Mouse (Mus musculus): ENCODE data around the gene Ugt1a7c.
"Not testable (repeated sequence)": the region's sequence is repeated elsewhere in the genome, so short reads cannot be mapped to it uniquely, and the experiment has no call there.

Ugt1a7c gene

DNA sequence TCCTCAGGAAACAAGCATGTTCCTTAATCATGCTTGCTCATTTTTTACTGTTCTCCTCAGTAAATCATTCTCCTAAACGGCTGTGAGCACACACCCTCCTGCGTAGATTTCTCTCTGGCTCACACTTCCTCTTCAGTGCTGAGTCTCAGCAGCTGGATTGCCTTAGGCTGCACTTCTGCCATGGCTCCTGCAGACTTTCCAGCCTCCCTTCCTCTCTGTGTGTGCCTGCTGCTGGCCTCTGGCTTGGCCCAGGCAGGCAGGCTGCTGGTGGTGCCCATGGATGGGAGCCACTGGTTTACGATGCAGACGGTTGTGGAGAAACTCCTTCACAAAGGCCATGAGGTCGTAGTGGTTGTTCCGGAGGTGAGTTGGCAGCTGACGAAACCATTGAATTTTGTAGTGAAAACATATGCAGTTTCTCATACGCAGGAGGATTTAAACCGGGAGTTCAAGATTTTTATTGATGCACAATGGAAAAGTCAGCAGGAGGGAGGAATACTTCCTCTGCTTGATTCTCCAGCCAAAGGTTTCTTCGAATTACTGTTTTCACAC lies at the start of gene Ugt1a7c:
Ugt1a7c (plus strand) TSS at position 122 of the 552 bp plus-strand sequence.
- no peak for DNase-seq

DNA sequence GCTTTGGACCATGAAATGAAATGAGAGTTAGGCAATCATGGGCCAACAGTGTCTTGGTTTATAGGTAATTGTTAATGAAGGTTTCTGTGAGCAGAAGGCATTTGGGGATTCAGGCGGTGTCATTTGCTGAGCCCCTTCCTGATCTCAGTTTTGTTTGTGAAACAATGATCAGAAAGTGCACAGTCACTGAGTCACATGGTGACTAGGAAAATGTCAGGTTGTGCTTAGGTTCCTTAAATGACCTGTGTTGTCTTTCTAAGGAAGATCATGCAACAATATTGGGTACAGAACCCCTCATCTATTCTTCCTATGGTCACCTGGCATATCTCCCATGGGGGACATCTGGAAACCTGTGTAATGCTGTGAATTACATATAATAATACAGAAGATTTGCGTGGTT lies 47.5 kb upstream of the Ugt1a7c start:
- DNase-seq = not testable (repeated sequence)

DNA sequence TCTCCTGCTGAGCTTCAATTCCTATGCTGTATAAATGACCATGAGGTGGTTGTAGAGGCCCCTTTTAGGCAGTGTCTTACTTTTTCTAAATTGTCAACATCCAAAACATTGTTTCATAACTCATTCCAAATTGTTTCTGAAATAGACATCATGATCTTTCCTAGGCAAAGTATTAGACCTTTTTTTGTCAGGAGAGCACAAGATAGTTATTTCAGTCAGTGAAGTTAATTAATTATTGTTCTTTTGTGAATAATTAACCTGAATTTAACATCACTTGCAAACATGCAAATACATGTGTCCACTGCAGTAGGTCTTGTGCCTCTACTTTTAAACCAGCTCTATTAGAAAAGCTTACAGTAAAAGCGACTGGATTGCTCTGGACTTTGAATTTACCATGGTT lies 39.8 kb upstream of the Ugt1a7c start, which contains the start of gene Ugt1a10:
Ugt1a10 (plus strand) TSS at position 301 of the 400 bp plus-strand sequence.
- DNase-seq = no peak

DNA sequence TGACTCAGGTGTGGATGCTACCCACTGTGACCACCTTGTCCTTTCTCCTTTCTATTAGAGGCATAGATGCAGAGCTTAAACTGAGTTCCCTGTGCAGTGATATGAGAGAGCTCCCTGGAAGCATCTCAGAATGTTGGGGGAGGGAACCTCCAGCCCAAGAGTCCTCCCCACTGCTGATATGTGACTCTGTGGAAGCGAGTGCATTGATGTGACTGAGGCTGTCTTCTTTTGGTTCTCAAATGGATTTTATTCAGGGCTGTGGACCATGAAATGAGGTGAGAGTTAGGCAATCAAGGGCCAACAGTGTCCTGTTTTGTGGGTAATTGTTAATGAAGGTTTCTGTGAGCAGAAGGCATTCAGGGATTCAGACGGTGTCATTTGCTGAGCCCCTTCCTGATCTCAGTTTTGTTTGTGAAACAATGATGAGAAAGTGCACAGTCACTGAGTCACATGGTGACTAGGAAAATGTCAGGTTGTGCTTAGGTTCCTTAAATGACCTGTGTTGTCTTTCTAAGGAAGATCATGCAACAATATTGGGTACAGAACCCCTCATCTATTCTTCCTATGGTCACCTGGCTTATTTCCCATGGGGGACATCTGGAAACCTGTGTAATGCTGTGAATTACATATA lies 28.3 kb upstream of the Ugt1a7c start:
- not testable (repeated sequence) for DNase-seq

- no peak for DNase-seq
Observed at GRCm38 (mm10) chr1:88070495-88070894, 24.4 kb upstream of the Ugt1a7c start, which contains the start of gene Ugt1a9. Ugt1a9 (plus strand) TSS chr1:88070800.

- no peak for DNase-seq
Observed at GRCm38 (mm10) chr1:88070902-88071301, 24.0 kb upstream of the Ugt1a7c start.

DNA sequence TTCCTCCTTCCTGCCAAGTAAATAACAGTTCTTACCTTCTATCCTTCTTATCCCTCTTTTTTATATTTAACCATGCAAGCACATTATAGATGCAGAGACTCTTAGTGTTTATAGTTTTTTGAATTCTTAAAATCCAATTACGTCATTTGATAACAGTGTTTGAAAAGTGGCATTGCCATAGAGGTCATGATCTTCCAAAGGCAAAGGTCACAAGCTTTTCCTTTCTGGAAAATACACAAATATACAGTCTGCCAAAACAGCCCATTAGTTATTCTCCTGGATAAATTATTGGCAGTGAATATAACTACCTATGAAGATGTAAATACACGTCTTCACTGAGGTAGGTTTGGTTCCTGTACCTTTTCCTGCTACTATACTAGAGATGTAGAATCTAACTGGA lies 20.4 kb upstream of the Ugt1a7c start:
- DNase-seq = no peak

GRCm38 (mm10) chr1:88077128-88077527 lies 17.7 kb upstream of the Ugt1a7c start:
- DNase-seq = no peak

GRCm38 (mm10) chr1:88081670-88082069 lies 13.2 kb upstream of the Ugt1a7c start:
- no peak for DNase-seq

- DNase-seq = no peak
Observed at GRCm38 (mm10) chr1:88086125-88086524, 8.7 kb upstream of the Ugt1a7c start.

- no peak for DNase-seq
Observed at GRCm38 (mm10) chr1:88087513-88087912, 7.3 kb upstream of the Ugt1a7c start, which contains the start of gene Ugt1a8. Ugt1a8 (plus strand) TSS chr1:88087813.

DNA sequence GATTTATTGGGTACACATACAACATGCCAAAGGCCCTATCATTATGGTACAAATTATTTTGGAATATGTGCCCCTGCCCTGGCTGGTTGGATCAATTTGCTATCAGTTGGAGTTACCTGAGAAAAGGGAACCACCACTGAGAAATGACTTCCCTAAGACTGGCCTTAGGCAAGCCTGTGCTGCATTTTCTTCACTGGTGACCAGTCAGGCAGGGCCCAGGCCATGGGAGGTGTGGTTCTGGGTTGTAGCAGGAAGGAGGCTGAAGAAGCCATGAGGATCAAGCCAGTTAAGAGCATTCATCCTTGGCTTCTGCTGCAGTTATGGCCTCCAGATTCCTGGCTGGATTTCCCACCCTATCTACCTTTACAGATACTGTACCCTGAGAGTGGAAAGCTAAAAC lies 2.5 kb upstream of the Ugt1a7c start:
- no peak for DNase-seq

GRCm38 (mm10) chr1:88094270-88094676 lies 589 bp upstream of the Ugt1a7c start:
- not testable (repeated sequence) for DNase-seq

- DNase-seq = not testable (repeated sequence)
Observed at GRCm38 (mm10) chr1:88098546-88098945, 3.7 kb downstream of the Ugt1a7c start.

- not testable (repeated sequence) for DNase-seq
Observed at GRCm38 (mm10) chr1:88099691-88100090, 4.8 kb downstream of the Ugt1a7c start.

DNA sequence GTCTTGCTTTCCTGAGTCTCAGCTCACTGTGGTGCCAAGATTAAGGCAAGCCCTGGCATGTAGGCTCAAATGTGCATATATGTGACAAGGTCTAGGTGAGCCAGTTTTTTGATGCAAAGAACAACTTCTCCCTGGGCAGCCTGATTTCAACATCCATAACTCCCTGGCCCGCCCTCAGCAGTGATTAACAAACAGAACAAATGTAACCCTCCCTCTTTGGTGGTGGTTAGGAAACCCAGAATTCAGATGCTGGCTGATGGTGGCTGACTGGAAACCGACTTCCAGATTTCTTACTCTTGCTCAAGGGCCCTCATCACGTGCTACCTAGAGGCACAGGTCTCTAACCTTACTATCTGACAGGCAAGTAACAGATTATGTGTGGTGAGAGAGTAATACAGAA lies 8.2 kb downstream of the Ugt1a7c start, which contains the start of gene Ugt1a6b:
Ugt1a6b (plus strand) TSS at position 234 of the 400 bp plus-strand sequence.
- not testable (repeated sequence) for DNase-seq

- not testable (repeated sequence) for DNase-seq
Observed at GRCm38 (mm10) chr1:88103697-88104468, 9.0 kb downstream of the Ugt1a7c start.

- no peak for DNase-seq
Observed at GRCm38 (mm10) chr1:88104667-88105430, 10.0 kb downstream of the Ugt1a7c start.

- DNase-seq = no peak
Observed at GRCm38 (mm10) chr1:88105656-88106055, 10.8 kb downstream of the Ugt1a7c start.

GRCm38 (mm10) chr1:88109027-88109557 lies 14.2 kb downstream of the Ugt1a7c start:
- not testable (repeated sequence) for DNase-seq

GRCm38 (mm10) chr1:88109604-88110003 lies 14.7 kb downstream of the Ugt1a7c start:
- DNase-seq = not testable (repeated sequence)

- DNase-seq = not testable (repeated sequence)
Observed at GRCm38 (mm10) chr1:88112769-88113168, 17.9 kb downstream of the Ugt1a7c start.

All from cerebellum, postnatal 14 days (tissue).